Mouse (Mus musculus): ENCODE results near the gene Atp2a1. TPM values are rescaled to one million over a fixed set of nuclear protein-coding genes. Genes with fewer than 3 reads are reported as not detected.
"Not testable (repeated sequence)": the region's sequence is repeated elsewhere in the genome, so short reads cannot be mapped to it uniquely, and the experiment has no call there.

The Atp2a1 gene
- polyA plus RNA-seq, 1 experiment from 2014 or later: 0.39 TPM

GRCm38 (mm10) chr7:126499416-126499815 lies 36.5 kb upstream of the Atp2a1 start:
- no peak overlapping the region for H3K4me2 ChIP-seq (ENCODE audit: low read length)

GRCm38 (mm10) chr7:126497966-126498365 lies 35.1 kb upstream of the Atp2a1 start:
- Histone ChIP-seq H3K4me3 (ENCODE audit: low read depth, low read length) (no peak overlapping the region), H3K27me3 (ENCODE audit: control insufficient read depth, insufficient read depth, low read depth, low read length) (no peaks in the 10 kb centered on the region), H3K4me1 (ENCODE audit: control insufficient read depth, insufficient read depth, low read length) (peaks cover 10% of the 10 kb centered on the region), H3K4me2 (ENCODE audit: low read length) (no peak overlapping the region), H3K27ac (ENCODE audit: low read length) (no peak overlapping the region), H3K36me3 (ENCODE audit: control insufficient read depth, insufficient read depth, low read length) (peaks cover 66% of the 10 kb centered on the region), H3K9ac (ENCODE audit: low read depth, low read length) (no peak overlapping the region), H3K9me3 (replicated peaks; ENCODE audit: control insufficient read depth, low read length, poor library complexity, severe bottlenecking) (no peaks in the 10 kb centered on the region)
- ATAC-seq: no peak
- 93% methylated on average over 12 of the region's 12 CpGs for WGBS

More at GRCm38 (mm10) chr7:126499416-126499815, 36.5 kb upstream of the Atp2a1 start:
- Histone ChIP-seq H3K4me1 (ENCODE audit: control insufficient read depth, insufficient read depth, low read length) (peaks cover 16% of the 10 kb centered on the region), H3K27me3 (ENCODE audit: control insufficient read depth, insufficient read depth, low read depth, low read length) (no peaks in the 10 kb centered on the region), H3K36me3 (ENCODE audit: control insufficient read depth, insufficient read depth, low read length) (peaks cover 52% of the 10 kb centered on the region), H3K27ac (ENCODE audit: low read length) (no peak overlapping the region), H3K4me3 (ENCODE audit: low read depth, low read length) (no peak overlapping the region), H3K9me3 (replicated peaks; ENCODE audit: control insufficient read depth, low read length, poor library complexity, severe bottlenecking) (no peaks in the 10 kb centered on the region), H3K9ac (ENCODE audit: low read depth, low read length) (no peak overlapping the region)
- 94% methylated on average over 7 of the region's 7 CpGs for WGBS
- ATAC-seq: no peak

- ATAC-seq: no peak
These were observed 33.6 kb upstream of the Atp2a1 start for GRCm38 (mm10) chr7:126496475-126496874.

GRCm38 (mm10) chr7:126494120-126494519 lies 31.2 kb upstream of the Atp2a1 start:
- Histone ChIP-seq H3K27me3 (ENCODE audit: control insufficient read depth, insufficient read depth, low read depth, low read length) (no peaks in the 10 kb centered on the region), H3K9me3 (replicated peaks; ENCODE audit: control insufficient read depth, low read length, poor library complexity, severe bottlenecking) (no peaks in the 10 kb centered on the region), H3K4me1 (ENCODE audit: control insufficient read depth, insufficient read depth, low read length) (no peaks in the 10 kb centered on the region), H3K4me2 (ENCODE audit: low read length) (no peak overlapping the region), H3K9ac (ENCODE audit: low read depth, low read length) (no peak overlapping the region), H3K4me3 (ENCODE audit: low read depth, low read length) (no peak overlapping the region), H3K36me3 (ENCODE audit: control insufficient read depth, insufficient read depth, low read length) (peaks cover 70% of the 10 kb centered on the region), H3K27ac (ENCODE audit: low read length) (no peak overlapping the region)
- WGBS: 96% methylated on average over 6 of the region's 6 CpGs
- ATAC-seq: no peak

More at GRCm38 (mm10) chr7:126496475-126496874, 33.6 kb upstream of the Atp2a1 start:
- 93% methylated on average over 5 of the region's 5 CpGs for WGBS
- H3K9ac ChIP-seq (ENCODE audit: low read depth, low read length): no peak overlapping the region
- peaks cover 78% of the 10 kb centered on the region for H3K36me3 ChIP-seq (ENCODE audit: control insufficient read depth, insufficient read depth, low read length)
- no peak overlapping the region for H3K27ac ChIP-seq (ENCODE audit: low read length)
- H3K4me3 ChIP-seq (ENCODE audit: low read depth, low read length): no peak overlapping the region
- no peak overlapping the region for H3K4me2 ChIP-seq (ENCODE audit: low read length)
- no peaks in the 10 kb centered on the region for H3K9me3 ChIP-seq (replicated peaks; ENCODE audit: control insufficient read depth, low read length, poor library complexity, severe bottlenecking)
- no peaks in the 10 kb centered on the region for H3K27me3 ChIP-seq (ENCODE audit: control insufficient read depth, insufficient read depth, low read depth, low read length)
- H3K4me1 ChIP-seq (ENCODE audit: control insufficient read depth, insufficient read depth, low read length): peaks cover 10% of the 10 kb centered on the region

GRCm38 (mm10) chr7:126491973-126492372 lies 29.1 kb upstream of the Atp2a1 start:
- peaks cover 8% of the 10 kb centered on the region for H3K4me1 ChIP-seq (ENCODE audit: control insufficient read depth, insufficient read depth, low read length)
- peaks cover 55% of the 10 kb centered on the region for H3K36me3 ChIP-seq (ENCODE audit: control insufficient read depth, insufficient read depth, low read length)
- no peaks in the 10 kb centered on the region for H3K9me3 ChIP-seq (replicated peaks; ENCODE audit: control insufficient read depth, low read length, poor library complexity, severe bottlenecking)
- no peak overlapping the region for H3K4me3 ChIP-seq (ENCODE audit: low read depth, low read length)
- no peak overlapping the region for H3K4me2 ChIP-seq (ENCODE audit: low read length)
- H3K27me3 ChIP-seq (ENCODE audit: control insufficient read depth, insufficient read depth, low read depth, low read length): no peaks in the 10 kb centered on the region
- ATAC-seq: no peak
- WGBS: 56% methylated on average over 11 of the region's 11 CpGs
- no peak overlapping the region for H3K27ac ChIP-seq (ENCODE audit: low read length)
- H3K9ac ChIP-seq (ENCODE audit: low read depth, low read length): no peak overlapping the region

GRCm38 (mm10) chr7:126491005-126491404 lies 28.1 kb upstream of the Atp2a1 start:
- peaks cover 8% of the 10 kb centered on the region for H3K4me1 ChIP-seq (ENCODE audit: control insufficient read depth, insufficient read depth, low read length)
- peaks cover 49% of the 10 kb centered on the region for H3K36me3 ChIP-seq (ENCODE audit: control insufficient read depth, insufficient read depth, low read length)
- no peak for ATAC-seq
- no peak overlapping the region for H3K9ac ChIP-seq (ENCODE audit: low read depth, low read length)
- no peaks in the 10 kb centered on the region for H3K27me3 ChIP-seq (ENCODE audit: control insufficient read depth, insufficient read depth, low read depth, low read length)
- H3K4me2 ChIP-seq (ENCODE audit: low read length): no peak overlapping the region
- H3K9me3 ChIP-seq (replicated peaks; ENCODE audit: control insufficient read depth, low read length, poor library complexity, severe bottlenecking): no peaks in the 10 kb centered on the region
- 73% methylated on average over 1 of the region's 1 CpGs for WGBS
- no peak overlapping the region for H3K27ac ChIP-seq (ENCODE audit: low read length)
- H3K4me3 ChIP-seq (ENCODE audit: low read depth, low read length): no peak overlapping the region

GRCm38 (mm10) chr7:126487617-126488385 lies 24.9 kb upstream of the Atp2a1 start:
- WGBS: 19% methylated on average over 18 of the region's 25 CpGs
- not testable (repeated sequence) for ATAC-seq; H3K27me3 ChIP-seq (ENCODE audit: control insufficient read depth, insufficient read depth, low read depth, low read length); H3K4me1 ChIP-seq (ENCODE audit: control insufficient read depth, insufficient read depth, low read length); H3K9me3 ChIP-seq (replicated peaks; ENCODE audit: control insufficient read depth, low read length, poor library complexity, severe bottlenecking)
- Histone ChIP-seq H3K4me2 (ENCODE audit: low read length) (peak overlapping the region; percentile 82), H3K4me3 (ENCODE audit: low read depth, low read length) (peak overlapping the region; percentile 62), H3K9ac (ENCODE audit: low read depth, low read length) (peak overlapping the region; percentile 74), H3K27ac (ENCODE audit: low read length) (peak overlapping the region; percentile 43), H3K36me3 (ENCODE audit: control insufficient read depth, insufficient read depth, low read length) (peaks cover 18% of the 10 kb centered on the region)

GRCm38 (mm10) chr7:126487052-126487483 lies 24.2 kb upstream of the Atp2a1 start, which contains the start of gene Tufm:
Tufm (plus strand) TSS chr7:126487361.
- Histone ChIP-seq H3K4me1 (ENCODE audit: control insufficient read depth, insufficient read depth, low read length) (peaks cover 15% of the 10 kb centered on the region), H3K36me3 (ENCODE audit: control insufficient read depth, insufficient read depth, low read length) (peaks cover 11% of the 10 kb centered on the region), H3K9ac (ENCODE audit: low read depth, low read length) (peak within 1 kb of the TSS; percentile 74), H3K4me2 (ENCODE audit: low read length) (peak within 1 kb of the TSS; percentile 82), H3K27me3 (ENCODE audit: control insufficient read depth, insufficient read depth, low read depth, low read length) (no peaks in the 10 kb centered on the region), H3K27ac (ENCODE audit: low read length) (peak within 1 kb of the TSS; percentile 48), H3K4me3 (ENCODE audit: low read depth, low read length) (peak within 1 kb of the TSS; percentile 62), H3K9me3 (replicated peaks; ENCODE audit: control insufficient read depth, low read length, poor library complexity, severe bottlenecking) (no peaks in the 10 kb centered on the region)
- peak; percentile 95 for ATAC-seq
- under 1% methylated on average over 32 of the region's 32 CpGs for WGBS

GRCm38 (mm10) chr7:126482392-126482871 lies 19.5 kb upstream of the Atp2a1 start:
- Histone ChIP-seq H3K27me3 (ENCODE audit: control insufficient read depth, insufficient read depth, low read depth, low read length) (no peaks in the 10 kb centered on the region), H3K9ac (ENCODE audit: low read depth, low read length) (peak overlapping the region; percentile 56), H3K4me2 (ENCODE audit: low read length) (peak overlapping the region; percentile 68), H3K9me3 (replicated peaks; ENCODE audit: control insufficient read depth, low read length, poor library complexity, severe bottlenecking) (no peaks in the 10 kb centered on the region), H3K36me3 (ENCODE audit: control insufficient read depth, insufficient read depth, low read length) (no peaks in the 10 kb centered on the region), H3K4me1 (ENCODE audit: control insufficient read depth, insufficient read depth, low read length) (peaks cover 6% of the 10 kb centered on the region), H3K27ac (ENCODE audit: low read length) (peak overlapping the region; percentile 55; the same call in 1 of the 2 replicates), H3K4me3 (ENCODE audit: low read depth, low read length) (peak overlapping the region; percentile 35)
- peak; percentile 27; the same call in 1 of the 2 replicates for ATAC-seq
- 0% methylated on average over 19 of the region's 23 CpGs for WGBS

Data from midbrain, embryonic 16.5 days (tissue).